Mouse (Mus musculus) cerebellum, adult 2 months (tissue): ENCODE measurements at regions not wholly inside any gene's neighbourhood (a gene's known extent, or its start where the extent isn't known, plus 50 kb on each side); places are given as distances from the start of the nearest gene placed in this dataset.

Experiments
- CTCF ChIP-seq: fragments of 200-500 bp; IDR thresholded peaks from 2 replicates; pipeline ENCODE4 v1.5.1; 2011; ENCODE audit warnings: low read depth, mild to moderate bottlenecking, control low read depth, low read length, moderate library complexity, borderline replicate concordance; ENCODE audit not compliant: insufficient read depth
- POLR2A ChIP-seq: fragments of 200-500 bp; IDR thresholded peaks from 2 replicates; pipeline ENCODE4 v1.6.1; 2011; ENCODE audit warnings: low read length, control low read depth, borderline replicate concordance; ENCODE audit not compliant: insufficient read depth

- TF ChIP-seq POLR2A (no peak), CTCF (no peak)
Measured at GRCm38 (mm10) chr9:76400900-76401299, 77.2 kb upstream of the Hcrtr2 start.
